Mouse (Mus musculus): ENCODE results near the gene Mapkbp1. TPM values are rescaled to one million over a fixed set of nuclear protein-coding genes. Genes with fewer than 3 reads are reported as not detected.

Gene Mapkbp1
- polyA plus RNA-seq (2015; fragmentation: Nextera tagmentation; extraction: Ambion mirVana): 2.2 and 2.4 TPM in 2 replicates

DNA sequence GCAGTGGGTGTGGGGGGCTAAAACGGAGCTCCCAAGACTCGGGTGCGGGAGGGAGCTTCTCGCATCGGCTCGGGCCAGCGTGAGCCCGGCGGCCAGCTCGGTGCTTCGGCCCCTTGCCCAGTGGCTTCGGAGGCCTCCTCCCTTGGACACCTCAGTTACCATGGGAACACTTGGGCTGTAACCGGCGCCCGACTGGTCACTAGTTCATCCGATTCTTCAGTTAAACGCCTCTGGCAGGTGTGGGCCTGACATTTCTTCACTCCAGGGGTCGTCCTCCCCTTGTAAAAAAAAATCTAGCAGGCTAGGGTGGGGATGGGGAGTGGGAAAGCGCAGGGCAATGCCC lies at the start of gene Mapkbp1:
Gene Mapkbp1, plus strand, starts transcription at position 163 of the 343 bp plus-strand sequence.
- Histone ChIP-seq H3K9ac (ENCODE audit: low read length) (peak within 1 kb of the TSS; percentile 93), H3K9me3 (replicated peaks; ENCODE audit: control insufficient read depth, low read length) (no peaks in the 10 kb centered on the region), H3K4me2 (ENCODE audit: low read depth, low read length) (peak within 1 kb of the TSS; percentile 82), H3K27me3 (ENCODE audit: control insufficient read depth, insufficient read depth, low read length) (no peaks in the 10 kb centered on the region), H3K36me3 (ENCODE audit: control insufficient read depth, insufficient read depth) (no peaks in the 10 kb centered on the region), H3K4me1 (ENCODE audit: control insufficient read depth, insufficient read depth, low read length) (peaks cover 16% of the 10 kb centered on the region), H3K4me3 (ENCODE audit: low read length) (peak within 1 kb of the TSS; percentile 94), H3K27ac (ENCODE audit: low read length) (peak within 1 kb of the TSS; percentile 71)
- ATAC-seq (replicated peaks; ENCODE audit: extremely low read depth, insufficient read depth, low FRiP score): peak; percentile 59
- WGBS: 1% methylated on average over 19 of the region's 19 CpGs

DNA sequence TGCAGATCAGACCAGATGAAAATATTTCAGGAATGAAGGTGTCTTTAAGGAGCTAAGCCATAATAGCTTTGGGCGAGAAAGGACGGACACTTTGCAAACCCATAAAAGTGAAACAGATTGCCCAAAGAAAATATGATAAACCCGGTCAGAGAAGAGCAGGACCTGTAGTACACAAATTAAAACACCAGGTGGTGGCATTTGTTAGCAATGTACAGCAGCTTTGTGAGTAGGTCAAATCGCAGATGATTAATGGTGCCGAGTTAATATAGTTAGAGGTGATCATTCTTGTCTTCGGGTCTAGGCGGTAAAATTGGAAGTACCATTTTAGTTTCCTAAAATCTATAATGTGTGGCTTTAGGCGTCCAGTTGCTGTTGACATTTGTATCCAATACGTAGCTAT lies 1.9 kb upstream of the Mapkbp1 start:
- Histone ChIP-seq H3K27ac (ENCODE audit: low read length) (no peak overlapping the region), H3K4me1 (ENCODE audit: control insufficient read depth, insufficient read depth, low read length) (peaks cover 16% of the 10 kb centered on the region), H3K9me3 (replicated peaks; ENCODE audit: control insufficient read depth, low read length) (no peaks in the 10 kb centered on the region), H3K27me3 (ENCODE audit: control insufficient read depth, insufficient read depth, low read length) (no peaks in the 10 kb centered on the region), H3K4me2 (ENCODE audit: low read depth, low read length) (no peak overlapping the region), H3K9ac (ENCODE audit: low read length) (no peak overlapping the region), H3K4me3 (ENCODE audit: low read length) (no peak overlapping the region), H3K36me3 (ENCODE audit: control insufficient read depth, insufficient read depth) (no peaks in the 10 kb centered on the region; the same call in 1 of the 2 replicates)
- ATAC-seq (replicated peaks; ENCODE audit: extremely low read depth, insufficient read depth, low FRiP score): no peak
- 39% methylated on average over 9 of the region's 9 CpGs for WGBS

DNA sequence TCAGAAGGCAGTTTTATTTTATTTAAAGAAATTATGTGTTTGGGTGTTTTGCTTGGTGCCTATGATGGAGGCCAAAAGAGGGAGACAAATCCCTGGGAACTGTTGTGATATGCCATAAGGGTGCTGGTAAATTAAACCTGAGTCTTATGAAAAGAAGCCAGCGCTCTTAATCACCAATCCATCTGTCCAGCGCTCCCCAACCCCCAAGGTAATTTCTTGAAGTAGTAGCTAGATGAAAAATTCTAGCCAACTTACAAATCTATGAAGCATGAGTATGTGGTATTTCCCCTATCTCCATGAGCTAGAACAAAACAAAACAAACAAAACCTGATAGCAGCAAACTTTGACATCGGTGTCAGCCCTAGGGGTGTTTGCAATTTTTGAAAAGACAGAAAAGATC lies 1.2 kb upstream of the Mapkbp1 start:
- Histone ChIP-seq H3K4me2 (ENCODE audit: low read depth, low read length) (peak overlapping the region; percentile 82), H3K27me3 (ENCODE audit: control insufficient read depth, insufficient read depth, low read length) (no peaks in the 10 kb centered on the region), H3K9ac (ENCODE audit: low read length) (no peak overlapping the region), H3K9me3 (replicated peaks; ENCODE audit: control insufficient read depth, low read length) (no peaks in the 10 kb centered on the region), H3K36me3 (ENCODE audit: control insufficient read depth, insufficient read depth) (no peaks in the 10 kb centered on the region), H3K4me1 (ENCODE audit: control insufficient read depth, insufficient read depth, low read length) (peaks cover 16% of the 10 kb centered on the region), H3K27ac (ENCODE audit: low read length) (peak overlapping the region; percentile 9; the same call in 1 of the 2 replicates), H3K4me3 (ENCODE audit: low read length) (no peak overlapping the region)
- no peak for ATAC-seq (replicated peaks; ENCODE audit: extremely low read depth, insufficient read depth, low FRiP score)
- 67% methylated on average over 3 of the region's 3 CpGs for WGBS

DNA sequence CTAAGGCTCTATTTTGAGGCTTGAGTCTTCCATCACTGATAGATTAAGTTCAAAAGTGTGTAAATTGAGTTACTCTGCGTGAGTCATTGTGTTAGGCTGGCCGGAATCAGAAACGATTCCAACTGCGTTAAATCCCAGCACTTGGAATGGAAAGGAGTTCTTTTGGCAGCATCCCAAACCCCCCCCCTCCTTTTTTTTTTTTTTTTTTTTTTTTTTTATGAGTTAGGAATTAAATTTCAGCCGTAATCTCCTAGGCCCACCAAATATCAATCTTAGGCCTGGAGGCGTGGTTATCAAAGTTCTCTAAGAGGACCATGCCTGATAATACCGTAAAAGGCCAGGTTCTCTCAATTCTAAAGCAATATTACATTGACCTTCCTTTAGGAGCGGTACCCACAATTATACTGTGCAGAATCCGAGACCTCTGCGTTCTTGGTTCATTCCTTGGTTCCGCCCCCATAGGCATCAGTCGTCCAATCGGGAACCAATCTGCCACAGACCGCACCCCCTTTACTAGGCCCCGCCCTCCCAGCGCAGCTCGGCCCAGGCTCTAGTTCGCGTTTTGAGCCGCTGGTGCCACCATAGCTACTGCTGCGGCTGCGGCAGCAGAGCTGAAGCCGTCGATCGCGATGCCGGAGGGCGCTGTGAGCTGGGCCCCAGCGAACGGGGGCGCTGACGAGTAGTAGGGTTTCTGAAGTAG lies 512 bp upstream of the Mapkbp1 start:
- 1% methylated on average over 32 of the region's 32 CpGs for WGBS
- H3K9ac ChIP-seq (ENCODE audit: low read length): peak overlapping the region; percentile 93
- H3K36me3 ChIP-seq (ENCODE audit: control insufficient read depth, insufficient read depth): no peaks in the 10 kb centered on the region
- H3K4me3 ChIP-seq (ENCODE audit: low read length): peak overlapping the region; percentile 94
- no peaks in the 10 kb centered on the region for H3K27me3 ChIP-seq (ENCODE audit: control insufficient read depth, insufficient read depth, low read length)
- peak overlapping the region; percentile 71 for H3K27ac ChIP-seq (ENCODE audit: low read length)
- peak overlapping the region; percentile 82 for H3K4me2 ChIP-seq (ENCODE audit: low read depth, low read length)
- peaks cover 16% of the 10 kb centered on the region for H3K4me1 ChIP-seq (ENCODE audit: control insufficient read depth, insufficient read depth, low read length)
- H3K9me3 ChIP-seq (replicated peaks; ENCODE audit: control insufficient read depth, low read length): no peaks in the 10 kb centered on the region
- peak; percentile 98 for ATAC-seq (replicated peaks; ENCODE audit: extremely low read depth, insufficient read depth, low FRiP score)

DNA sequence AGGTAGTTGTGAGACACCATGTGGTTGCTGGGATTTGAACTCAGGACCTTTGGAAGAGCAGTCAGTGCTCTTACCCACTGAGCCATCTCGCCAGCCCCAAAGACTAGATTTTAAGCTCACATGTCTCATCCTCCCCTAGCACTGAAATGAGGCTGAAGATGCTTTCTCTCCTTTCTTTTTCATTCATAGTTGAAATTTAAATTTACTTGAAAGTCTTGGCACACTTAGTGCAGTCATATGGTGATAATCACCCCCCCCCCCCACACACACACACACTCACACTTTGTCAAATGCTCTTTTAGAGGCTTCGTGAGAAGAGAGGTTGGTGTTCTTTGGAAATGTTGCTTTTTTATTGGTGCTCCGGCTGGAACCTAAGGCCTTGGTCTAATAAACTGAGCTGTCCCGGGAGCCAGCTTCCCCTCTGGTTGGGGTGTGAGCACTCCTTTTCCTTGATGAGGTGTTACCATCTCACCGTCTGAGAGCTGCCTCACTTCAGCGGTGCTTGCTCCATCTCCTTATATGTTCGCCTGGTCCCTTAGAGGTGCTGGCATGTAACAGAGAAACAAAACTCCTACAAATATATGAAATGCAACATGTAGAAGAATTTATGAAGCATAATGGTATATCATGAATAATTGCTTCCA lies 8.0 kb downstream of the Mapkbp1 start:
- no peak overlapping the region for H3K4me3 ChIP-seq (ENCODE audit: low read length)
- no peak overlapping the region for H3K4me2 ChIP-seq (ENCODE audit: low read depth, low read length)
- no peak overlapping the region for H3K9ac ChIP-seq (ENCODE audit: low read length)
- no peaks in the 10 kb centered on the region for H3K4me1 ChIP-seq (ENCODE audit: control insufficient read depth, insufficient read depth, low read length)
- WGBS: 87% methylated on average over 7 of the region's 7 CpGs
- no peak for ATAC-seq (replicated peaks; ENCODE audit: extremely low read depth, insufficient read depth, low FRiP score)
- no peak overlapping the region for H3K27ac ChIP-seq (ENCODE audit: low read length)
- no peaks in the 10 kb centered on the region for H3K27me3 ChIP-seq (ENCODE audit: control insufficient read depth, insufficient read depth, low read length)
- H3K36me3 ChIP-seq (ENCODE audit: control insufficient read depth, insufficient read depth): no peaks in the 10 kb centered on the region
- no peaks in the 10 kb centered on the region for H3K9me3 ChIP-seq (replicated peaks; ENCODE audit: control insufficient read depth, low read length)

DNA sequence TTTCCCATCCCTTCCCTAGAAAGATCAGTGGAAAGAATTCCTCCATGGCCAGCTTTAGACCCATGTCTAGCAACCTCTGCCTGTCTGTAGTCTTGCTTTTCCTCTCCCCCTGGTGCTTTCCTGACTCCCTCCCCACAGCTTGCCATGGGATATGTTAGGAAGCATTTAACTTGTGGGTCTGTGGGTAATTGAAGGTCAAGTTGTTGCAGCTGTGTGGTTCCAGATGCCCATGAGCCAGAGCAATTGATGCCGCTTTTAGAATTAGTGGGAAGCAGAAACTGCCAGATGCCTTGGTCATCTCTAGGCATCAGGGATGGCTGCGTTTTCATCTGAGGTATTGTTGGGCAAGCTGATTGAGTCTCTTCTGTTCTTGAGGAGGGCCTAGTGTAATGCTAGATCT lies 9.1 kb downstream of the Mapkbp1 start:
- no peak overlapping the region for H3K9ac ChIP-seq (ENCODE audit: low read length)
- no peaks in the 10 kb centered on the region for H3K36me3 ChIP-seq (ENCODE audit: control insufficient read depth, insufficient read depth)
- H3K4me1 ChIP-seq (ENCODE audit: control insufficient read depth, insufficient read depth, low read length): no peaks in the 10 kb centered on the region
- no peak overlapping the region for H3K4me3 ChIP-seq (ENCODE audit: low read length)
- WGBS: 72% methylated on average over 2 of the region's 2 CpGs
- no peak for ATAC-seq (replicated peaks; ENCODE audit: extremely low read depth, insufficient read depth, low FRiP score)
- H3K4me2 ChIP-seq (ENCODE audit: low read depth, low read length): no peak overlapping the region
- no peaks in the 10 kb centered on the region for H3K9me3 ChIP-seq (replicated peaks; ENCODE audit: control insufficient read depth, low read length)
- H3K27me3 ChIP-seq (ENCODE audit: control insufficient read depth, insufficient read depth, low read length): no peaks in the 10 kb centered on the region
- H3K27ac ChIP-seq (ENCODE audit: low read length): no peak overlapping the region

DNA sequence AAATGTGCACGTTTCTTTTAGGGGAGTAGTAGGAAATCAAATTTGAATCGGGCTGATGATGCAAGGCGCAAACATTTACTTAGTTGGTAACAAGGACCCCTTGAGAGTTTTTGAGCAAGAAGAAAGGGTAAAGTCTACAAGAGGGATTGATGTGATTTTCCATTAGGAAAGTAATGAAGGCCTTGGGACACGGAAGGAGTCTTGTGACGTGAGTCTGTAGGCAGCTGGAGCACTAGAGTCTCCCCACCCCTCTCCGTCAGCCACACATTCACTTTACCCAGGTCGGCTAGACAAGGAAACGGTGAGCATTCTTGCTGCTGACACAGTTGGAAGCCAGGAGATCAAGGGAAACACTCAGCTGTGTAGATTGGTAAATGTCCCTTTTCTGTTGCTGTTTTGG lies 13.4 kb downstream of the Mapkbp1 start:
- Histone ChIP-seq H3K4me2 (ENCODE audit: low read depth, low read length) (no peak overlapping the region), H3K27ac (ENCODE audit: low read length) (no peak overlapping the region)

DNA sequence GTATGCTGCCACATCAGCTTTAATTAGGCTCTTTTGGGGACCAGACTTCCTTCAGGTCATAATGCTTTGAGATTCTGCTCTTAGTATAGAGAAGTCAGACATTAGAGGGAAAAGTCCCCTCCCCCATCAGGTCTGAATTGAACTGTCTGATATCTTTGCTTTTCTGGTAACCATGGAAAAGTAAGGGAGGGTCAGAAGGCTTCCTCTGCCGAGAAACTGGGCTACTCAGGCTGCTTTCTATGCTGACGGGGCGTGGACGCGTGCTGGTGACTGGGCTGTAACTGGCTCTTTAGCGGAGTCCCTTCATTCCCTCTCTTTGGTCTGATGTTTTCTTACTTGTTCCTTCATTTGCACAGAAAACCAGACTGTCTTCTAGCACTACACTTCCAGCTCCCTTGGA lies 13.9 kb downstream of the Mapkbp1 start:
- no peak overlapping the region for H3K9ac ChIP-seq (ENCODE audit: low read length)
- H3K4me2 ChIP-seq (ENCODE audit: low read depth, low read length): no peak overlapping the region
- no peaks in the 10 kb centered on the region for H3K36me3 ChIP-seq (ENCODE audit: control insufficient read depth, insufficient read depth)
- H3K9me3 ChIP-seq (replicated peaks; ENCODE audit: control insufficient read depth, low read length): no peaks in the 10 kb centered on the region
- no peak for ATAC-seq (replicated peaks; ENCODE audit: extremely low read depth, insufficient read depth, low FRiP score)
- no peak overlapping the region for H3K27ac ChIP-seq (ENCODE audit: low read length)
- no peaks in the 10 kb centered on the region for H3K4me1 ChIP-seq (ENCODE audit: control insufficient read depth, insufficient read depth, low read length)
- 58% methylated on average over 6 of the region's 6 CpGs for WGBS
- H3K27me3 ChIP-seq (ENCODE audit: control insufficient read depth, insufficient read depth, low read length): no peaks in the 10 kb centered on the region
- no peak overlapping the region for H3K4me3 ChIP-seq (ENCODE audit: low read length)

More for the DNA sequence above, 13.4 kb downstream of the Mapkbp1 start:
- no peaks in the 10 kb centered on the region for H3K4me1 ChIP-seq (ENCODE audit: control insufficient read depth, insufficient read depth, low read length)
- 58% methylated on average over 8 of the region's 8 CpGs for WGBS
- H3K9ac ChIP-seq (ENCODE audit: low read length): no peak overlapping the region
- no peak for ATAC-seq (replicated peaks; ENCODE audit: extremely low read depth, insufficient read depth, low FRiP score)
- no peak overlapping the region for H3K4me3 ChIP-seq (ENCODE audit: low read length)
- no peaks in the 10 kb centered on the region for H3K36me3 ChIP-seq (ENCODE audit: control insufficient read depth, insufficient read depth)
- H3K27me3 ChIP-seq (ENCODE audit: control insufficient read depth, insufficient read depth, low read length): no peaks in the 10 kb centered on the region
- no peaks in the 10 kb centered on the region for H3K9me3 ChIP-seq (replicated peaks; ENCODE audit: control insufficient read depth, low read length)

DNA sequence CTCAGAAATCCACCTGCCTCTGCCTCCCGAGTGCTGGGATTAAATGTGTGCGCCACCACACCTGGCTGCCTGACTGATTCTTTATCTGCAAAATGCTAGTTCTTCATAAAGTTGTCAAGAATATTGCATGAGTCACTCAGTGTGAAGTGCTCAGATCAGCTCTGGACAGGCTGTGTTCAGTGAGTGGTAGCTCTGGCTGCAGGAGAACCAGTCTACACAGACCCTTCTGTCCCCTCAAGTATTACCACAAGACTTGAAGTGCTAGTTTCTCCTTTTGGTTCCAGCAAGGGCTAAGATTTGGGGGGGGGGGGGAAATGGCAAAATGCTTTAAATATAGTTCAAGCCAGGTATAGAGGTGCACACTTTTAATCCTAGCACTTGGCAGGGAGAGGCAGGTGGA lies 14.9 kb downstream of the Mapkbp1 start:
- H3K27me3 ChIP-seq (ENCODE audit: control insufficient read depth, insufficient read depth, low read length): no peaks in the 10 kb centered on the region
- 88% methylated on average over 2 of the region's 2 CpGs for WGBS
- H3K36me3 ChIP-seq (ENCODE audit: control insufficient read depth, insufficient read depth): no peaks in the 10 kb centered on the region
- H3K9ac ChIP-seq (ENCODE audit: low read length): no peak overlapping the region
- H3K9me3 ChIP-seq (replicated peaks; ENCODE audit: control insufficient read depth, low read length): no peaks in the 10 kb centered on the region
- no peak overlapping the region for H3K27ac ChIP-seq (ENCODE audit: low read length)
- H3K4me1 ChIP-seq (ENCODE audit: control insufficient read depth, insufficient read depth, low read length): no peaks in the 10 kb centered on the region
- ATAC-seq (replicated peaks; ENCODE audit: extremely low read depth, insufficient read depth, low FRiP score): no peak
- H3K4me3 ChIP-seq (ENCODE audit: low read length): no peak overlapping the region
- no peak overlapping the region for H3K4me2 ChIP-seq (ENCODE audit: low read depth, low read length)

Measured in heart, embryonic 16.5 days (tissue).